Mouse (Mus musculus): ENCODE results near the gene Fnbp1.

Gene Fnbp1

DNA sequence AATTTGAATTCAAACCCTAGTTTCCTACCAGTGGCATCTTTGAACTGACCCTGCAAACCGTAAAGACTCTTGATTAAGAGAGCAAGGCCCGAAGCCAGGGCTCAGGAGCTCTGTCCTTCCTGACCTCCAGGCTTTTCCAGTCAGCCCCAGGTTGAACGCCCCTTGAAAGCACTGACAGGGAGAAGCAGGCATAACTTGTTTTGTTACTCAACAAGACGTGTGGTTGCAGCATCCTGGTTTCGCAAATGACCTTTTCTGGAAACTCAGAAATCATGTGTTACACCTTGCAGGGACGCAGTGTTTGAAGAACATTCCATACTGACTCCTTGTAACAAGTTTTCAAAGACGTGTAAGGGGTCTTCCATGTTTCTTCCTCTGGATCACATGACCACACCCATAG is 5.2 kb upstream of the Fnbp1 start:
- DNase-seq, result peak; percentile 81

DNA sequence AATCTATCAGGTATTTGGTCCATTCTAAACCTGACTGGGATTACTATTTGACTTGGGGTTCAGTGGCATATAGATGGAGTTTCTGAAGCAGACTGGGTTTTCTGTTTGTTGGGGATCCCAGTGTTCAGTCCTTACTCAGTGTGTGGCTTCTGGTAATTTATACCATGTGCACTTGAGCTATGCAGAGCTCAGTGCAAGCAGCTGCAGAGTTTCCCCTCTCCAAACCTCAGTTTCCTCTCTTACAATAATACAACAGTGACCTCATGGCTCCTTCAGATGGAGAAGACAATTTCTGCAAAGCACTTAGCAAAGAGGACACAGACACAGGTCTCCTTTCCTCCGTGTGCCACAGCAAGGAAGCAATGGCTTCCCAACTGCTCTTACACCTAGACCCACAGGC is 3.1 kb upstream of the Fnbp1 start:
- DNase-seq, result no peak

DNA sequence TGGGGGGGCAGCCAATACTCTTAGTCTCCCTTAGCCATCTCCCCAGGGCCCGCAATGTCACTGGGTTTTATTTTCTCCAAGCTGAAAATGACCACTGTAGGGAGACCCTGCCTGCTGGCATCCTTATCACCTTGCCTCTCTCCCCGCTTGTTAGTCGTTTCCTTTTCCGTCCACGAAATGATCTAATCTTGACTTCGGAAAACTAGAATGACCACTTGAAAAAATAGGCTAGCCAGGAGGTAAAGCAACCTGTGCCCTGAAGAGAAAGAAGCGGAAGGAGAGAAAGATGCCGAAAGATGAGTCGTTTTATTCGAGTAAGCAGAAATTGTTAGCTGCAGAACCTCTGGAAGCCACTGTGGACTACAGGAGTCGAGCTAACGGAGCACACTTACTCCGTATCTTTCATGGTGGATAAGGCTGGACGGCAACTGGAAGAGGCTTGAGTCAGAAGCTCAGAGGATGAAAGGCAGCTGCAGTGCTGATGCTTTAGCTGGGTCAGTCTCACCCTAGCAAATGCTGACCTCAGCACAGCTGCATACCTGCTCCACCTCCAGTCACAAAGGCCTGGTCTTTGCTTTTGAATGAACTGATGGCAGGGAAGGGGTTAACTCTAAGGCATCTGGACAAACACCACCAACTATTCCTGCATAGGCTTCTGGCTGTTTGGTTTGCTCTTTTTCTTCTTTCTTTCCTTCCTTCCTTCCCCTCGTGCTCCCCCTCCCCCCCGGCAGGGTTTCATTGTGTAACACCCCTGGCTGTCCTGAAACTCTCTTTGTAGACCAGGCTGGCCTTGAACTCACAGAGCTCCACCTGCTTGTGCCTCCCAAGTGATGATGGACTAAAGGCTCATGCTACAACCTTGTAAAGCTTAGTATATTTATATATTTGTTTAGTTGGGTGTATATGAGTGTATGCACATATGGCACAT is 2.2 kb upstream of the Fnbp1 start:
- no peak for DNase-seq

DNA sequence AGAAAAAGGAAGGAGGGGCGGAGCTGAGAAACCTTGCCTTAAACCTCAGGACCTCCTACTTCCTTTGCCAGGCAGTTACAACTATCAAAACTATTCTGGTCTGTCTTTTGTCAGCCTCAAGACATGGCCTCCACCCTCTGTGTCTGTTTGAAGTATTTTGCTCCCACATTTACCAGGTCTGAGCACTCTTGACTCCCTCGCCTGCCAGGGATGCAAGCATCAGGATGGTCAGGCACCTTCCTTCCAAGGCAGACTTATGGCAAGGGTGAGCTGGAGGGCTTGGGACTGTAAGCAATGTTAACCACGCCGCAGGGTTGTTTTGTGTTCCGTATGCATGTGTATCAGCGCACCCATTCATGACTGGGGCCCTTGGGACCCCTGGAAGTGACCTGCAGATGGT is 1.5 kb upstream of the Fnbp1 start:
- no peak for DNase-seq

DNA sequence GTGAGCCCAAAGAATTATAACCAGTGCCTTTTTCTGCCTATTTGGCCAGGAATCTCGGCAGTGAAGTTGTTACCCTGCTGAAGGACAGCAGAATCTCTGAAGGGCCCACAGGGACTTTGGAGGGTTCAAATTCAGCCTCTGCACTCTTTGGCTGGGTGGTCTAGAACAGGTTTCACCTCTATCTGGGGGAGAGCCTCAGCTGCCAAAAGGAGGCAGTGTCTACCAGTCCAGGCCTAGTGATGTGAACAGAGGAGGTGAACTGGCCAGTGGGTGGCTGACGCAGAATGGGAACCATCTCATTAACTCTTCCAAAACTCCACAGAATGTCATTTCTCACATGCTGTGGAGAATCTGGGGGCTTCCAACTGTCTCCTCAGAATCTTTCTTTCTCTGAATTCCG is 697 bp upstream of the Fnbp1 start:
- no peak for DNase-seq

DNA sequence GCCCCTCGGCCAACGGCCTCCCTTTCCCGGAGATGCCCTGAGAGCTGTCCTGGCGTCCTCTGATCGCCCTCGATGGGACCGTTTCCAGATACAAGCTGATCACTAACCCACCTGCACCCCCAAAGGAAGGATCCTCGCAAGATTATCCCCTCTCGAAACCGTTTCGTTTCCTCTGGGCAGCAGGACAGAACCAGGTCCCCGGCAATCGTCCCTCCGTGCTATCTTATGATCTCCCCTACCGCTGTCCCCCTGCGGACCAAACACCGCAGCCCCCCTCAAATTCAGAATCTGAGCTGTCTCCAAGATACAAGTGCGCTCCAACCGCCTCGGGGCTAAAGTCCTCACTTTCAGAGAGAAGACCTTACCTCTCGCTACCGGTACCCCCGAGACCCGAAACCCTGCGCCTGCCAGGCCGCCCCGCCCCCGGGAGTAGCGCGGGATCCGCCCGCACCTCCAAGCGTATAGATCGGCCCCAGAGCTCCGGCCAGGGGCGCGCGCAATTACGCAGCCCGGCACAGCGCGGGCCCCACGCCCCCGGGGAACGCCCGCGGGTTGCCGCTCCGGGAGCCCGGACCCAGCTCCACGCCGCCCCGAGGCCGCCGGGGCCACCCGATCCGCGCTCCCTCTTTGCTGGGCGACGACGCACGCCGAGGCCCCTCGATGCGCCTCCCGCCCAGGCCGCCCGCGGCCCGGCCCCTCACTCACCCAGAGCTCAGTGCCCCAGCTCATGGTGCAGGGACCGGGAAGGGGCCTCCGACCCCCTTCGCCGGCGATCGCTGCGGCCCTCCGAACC is 538 bp downstream of the Fnbp1 start:
- DNase-seq, result no peak

DNA sequence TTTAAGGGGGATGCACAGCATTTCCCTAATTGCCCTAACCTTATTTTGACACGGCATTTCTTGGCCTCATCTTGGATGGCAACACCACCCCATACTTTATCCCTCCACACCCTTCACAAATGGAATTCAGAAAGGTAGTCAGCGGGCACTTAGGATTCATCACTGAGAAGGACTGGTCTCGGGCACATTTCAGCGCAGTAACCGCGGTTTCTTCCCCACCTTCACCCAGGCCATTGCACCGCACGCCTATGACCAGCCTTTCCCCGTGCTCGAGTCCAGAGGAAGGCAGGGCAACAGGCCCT is 1.1 kb downstream of the Fnbp1 start:
- no peak for DNase-seq

DNA sequence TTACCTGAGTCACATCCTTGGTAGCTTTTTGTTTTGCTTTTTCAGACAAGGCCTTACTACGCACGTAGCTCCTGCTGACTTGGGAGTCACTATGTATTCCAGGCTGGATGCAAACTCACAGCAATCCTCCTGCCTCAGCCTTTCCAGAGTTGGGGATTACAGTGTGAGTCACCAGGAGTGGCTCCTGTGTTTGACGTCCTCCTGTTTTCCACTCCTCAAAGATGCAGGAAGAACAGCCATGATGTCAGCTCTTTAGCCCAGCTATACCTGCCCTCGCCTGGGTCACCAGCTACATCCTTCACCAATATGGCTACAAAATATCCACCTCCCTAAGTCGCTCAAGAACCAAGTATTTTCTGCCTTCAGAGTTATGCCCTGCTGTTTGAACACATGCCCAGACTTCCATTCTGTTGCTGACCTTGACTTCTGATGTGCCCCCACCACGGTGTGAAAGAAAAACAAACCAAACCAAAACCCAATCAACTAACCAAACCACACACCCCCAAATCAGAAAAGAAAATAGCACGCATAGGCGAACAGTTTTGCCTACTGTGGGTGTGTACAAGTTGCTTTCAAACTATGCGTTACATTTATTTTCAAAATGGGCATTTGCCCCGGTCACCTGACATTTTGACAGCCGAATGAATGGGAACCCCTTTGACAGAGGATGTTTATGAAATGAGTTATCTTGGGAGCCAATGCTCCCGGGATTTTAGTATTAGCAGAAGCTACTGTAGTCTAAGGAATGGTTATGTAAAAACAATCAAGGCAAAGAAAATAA is 1.6 kb downstream of the Fnbp1 start:
- DNase-seq, result no peak

DNA sequence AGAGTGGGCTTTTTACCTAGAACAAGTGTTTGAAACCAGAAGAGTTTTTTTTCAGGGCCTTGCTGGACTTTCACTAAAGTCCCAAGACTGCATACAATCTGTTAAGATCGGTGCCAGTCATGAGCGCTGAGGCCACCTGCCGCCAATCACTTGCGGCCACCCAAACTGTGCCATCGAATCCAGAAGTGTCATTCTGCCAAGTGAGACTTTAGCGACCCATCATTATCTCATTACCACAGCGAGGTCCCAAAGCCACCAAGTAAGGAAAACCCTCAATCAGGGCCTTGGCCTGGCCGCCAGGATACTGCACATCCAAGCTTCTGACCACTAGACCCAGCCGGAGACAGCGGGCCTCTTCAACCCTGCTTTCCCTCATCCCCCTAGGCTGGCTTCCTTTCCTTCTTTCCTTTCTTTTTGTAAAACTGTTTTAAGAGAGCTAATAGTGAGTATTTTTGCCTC is 2.6 kb downstream of the Fnbp1 start:
- DNase-seq, result no peak

DNA sequence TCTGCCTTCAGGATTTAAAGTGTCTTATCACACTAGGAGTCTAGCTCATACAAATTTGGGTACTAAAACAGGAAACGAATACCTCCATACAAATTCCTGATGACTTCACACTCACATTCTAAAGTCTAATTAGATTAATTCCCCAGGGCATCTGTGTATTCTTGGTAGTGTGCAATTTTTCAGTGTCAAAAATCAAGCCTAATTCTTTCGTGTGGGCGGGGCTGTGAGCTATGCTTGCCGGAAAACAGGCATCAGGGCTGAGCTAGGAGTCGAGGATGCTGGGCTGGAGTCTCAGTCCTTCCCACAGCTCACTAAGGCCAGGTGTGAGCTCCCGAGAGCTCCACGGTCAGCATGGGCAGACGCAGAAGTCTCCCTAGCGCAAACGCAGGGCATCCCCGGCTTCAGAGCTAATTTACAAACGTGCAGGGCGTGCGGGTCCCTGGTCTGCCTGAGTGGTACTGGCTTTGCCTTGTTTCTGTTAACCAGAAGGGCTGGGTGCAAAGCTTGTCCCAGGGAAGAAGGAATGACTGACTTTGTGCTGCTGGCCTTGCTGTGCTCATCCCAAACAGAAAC is 4.7 kb downstream of the Fnbp1 start:
- no peak for DNase-seq

DNA sequence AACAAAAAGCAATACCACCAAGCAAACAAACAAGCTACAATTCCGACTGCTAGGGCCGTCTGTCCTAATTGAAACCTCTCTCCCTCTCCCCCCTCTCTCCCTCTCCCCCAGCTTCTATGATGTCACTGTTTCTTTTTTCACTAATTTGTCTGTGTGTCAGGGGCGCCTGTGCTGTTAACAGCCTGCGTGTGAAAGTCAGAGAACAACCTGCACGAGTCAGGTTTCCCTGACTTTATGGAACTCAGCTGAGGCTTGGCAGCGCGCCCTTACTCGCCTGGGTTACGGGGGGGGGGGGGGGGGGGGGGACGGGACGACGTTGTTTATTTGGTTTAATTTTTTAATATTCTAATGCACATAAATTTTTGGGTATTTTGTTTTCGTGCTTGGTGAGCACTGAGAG is 5.5 kb downstream of the Fnbp1 start:
- no peak for DNase-seq

DNA sequence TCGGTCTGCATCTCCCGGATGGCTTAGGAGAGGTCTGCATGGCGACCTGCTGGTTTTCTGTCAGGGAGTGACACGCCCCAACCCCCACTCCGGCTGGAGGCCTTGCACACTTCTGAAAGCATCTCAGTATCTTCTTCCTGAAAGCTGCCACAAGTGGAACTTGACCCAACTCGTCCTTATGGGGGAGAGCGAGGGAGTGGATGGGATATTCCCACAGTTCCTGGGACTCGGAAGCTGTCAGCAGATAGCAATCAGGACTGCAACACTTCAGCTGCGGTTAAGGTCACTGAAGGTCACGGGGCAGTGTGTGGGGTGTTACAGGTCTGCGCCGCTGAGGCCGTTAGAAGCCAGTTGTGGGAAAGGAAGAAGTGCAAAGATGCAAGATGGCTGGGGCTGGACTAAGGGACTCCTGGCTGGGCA is 6.3 kb downstream of the Fnbp1 start:
- no peak for DNase-seq

DNA sequence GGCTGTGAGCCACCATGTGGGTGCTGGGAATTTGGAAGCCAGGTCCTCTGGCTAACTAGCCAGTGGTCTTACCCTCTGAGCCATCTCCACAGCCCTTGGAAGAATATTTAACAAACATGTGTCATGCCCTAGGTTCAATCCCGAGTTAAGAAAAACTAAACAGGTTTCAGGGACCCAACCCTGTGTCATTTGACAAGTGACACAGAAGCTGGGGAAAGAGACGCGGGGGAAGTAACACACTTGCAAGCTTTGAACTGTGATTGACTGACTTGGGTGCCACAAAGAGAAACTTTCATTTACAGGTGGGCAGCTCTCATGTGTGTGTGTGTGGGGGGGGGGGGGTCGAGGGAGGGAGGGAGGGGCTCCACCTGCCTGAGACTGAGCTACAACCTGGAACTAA is 7.8 kb downstream of the Fnbp1 start:
- DNase-seq, result no peak

DNA sequence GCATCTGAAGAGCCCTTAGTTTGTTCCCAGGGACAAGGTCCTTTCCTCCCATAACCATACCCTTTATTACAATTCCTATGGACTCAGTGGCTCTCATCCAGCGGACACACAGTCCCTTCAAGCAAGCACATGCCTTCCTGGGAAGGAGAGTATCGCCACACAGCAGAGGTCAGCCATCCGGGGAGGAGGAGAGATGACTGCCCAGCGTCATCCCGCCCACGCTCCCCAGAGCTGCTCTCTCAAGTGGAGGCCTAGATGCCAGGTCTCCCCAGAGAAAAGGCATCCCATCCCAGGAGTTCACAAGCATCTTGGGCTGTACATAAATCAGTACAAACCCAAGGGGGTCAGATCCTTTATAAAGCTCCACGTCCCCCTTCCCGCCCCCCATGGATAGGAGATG is 9.1 kb downstream of the Fnbp1 start:
- DNase-seq, result no peak

DNA sequence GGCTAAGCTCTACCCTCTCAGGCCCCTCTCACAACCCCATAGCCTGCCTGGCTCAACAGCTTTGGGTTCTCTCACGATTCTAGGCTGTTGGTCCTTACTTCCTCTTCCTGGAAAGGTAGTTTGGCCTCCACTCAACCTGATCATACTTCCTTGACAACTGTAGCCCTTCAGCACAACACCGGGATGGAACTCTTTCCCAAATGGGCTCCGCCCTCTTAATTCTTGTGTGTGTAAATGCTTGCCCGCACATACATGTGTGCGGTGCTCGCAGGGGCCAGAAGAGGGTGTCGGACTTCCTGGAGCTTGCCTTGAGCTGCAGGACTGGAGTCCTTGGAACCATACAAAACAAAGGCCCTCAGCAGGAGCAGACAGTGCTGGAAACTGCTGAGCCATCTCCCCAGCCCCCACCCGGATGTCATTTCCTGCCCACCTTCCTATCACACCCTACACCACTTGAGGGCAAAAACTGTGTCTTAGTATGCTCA is 11.0 kb downstream of the Fnbp1 start:
- peak; percentile 51 for DNase-seq

DNA sequence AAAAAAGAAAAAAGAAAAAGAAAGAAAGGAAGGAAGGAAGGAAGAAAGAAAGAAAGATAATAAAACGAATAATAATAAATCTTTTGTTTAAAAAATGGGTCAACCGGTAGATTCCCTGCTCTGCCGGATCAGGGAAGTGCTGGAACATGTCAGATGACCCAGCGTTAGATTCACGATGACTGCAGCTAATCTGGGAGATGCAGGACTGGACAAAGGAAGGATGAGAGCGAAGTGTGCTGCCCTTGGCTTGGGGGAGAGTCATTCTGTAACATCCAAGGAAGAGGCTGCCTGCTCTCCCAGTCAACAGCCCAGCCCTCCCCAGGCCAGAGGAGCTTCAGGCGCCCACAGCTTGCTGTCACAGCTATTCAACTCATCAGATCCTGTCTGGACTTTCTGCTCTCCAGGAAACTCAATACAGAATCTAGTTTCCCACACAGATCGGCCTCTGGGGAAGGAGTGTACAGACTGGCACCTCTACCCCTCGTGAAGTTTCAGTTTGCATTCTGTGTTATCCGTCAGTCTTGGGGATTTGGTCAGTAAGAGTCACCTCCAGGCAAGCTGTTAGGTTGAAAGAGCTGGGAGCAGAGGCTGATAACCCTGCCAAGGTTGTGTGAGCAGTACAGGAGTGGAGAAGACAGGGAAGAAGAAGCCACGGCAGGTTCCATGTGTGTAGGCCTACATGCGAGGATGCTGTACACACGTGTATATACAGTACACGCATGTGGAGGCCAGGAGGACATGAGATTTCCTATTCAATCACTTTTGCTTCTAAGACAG is 11.9 kb downstream of the Fnbp1 start:
- no peak for DNase-seq

DNA sequence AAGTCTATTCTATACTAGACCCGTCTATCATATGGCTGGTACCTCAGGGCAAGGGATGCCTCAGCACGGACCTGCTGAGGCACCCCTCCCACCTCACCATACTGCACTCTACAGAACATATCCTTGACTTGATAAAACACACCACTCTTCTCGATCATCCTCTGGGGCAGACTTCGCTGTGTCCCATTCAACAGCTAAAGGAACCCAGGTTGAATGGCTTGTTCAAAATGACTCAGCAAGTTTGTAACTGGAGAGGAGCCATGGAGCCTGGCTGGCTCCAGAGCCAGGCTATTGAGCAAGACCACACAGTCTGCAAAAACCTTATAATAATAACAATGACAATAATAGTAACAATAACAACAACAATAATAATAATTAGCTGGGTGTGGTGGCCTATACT is 13.9 kb downstream of the Fnbp1 start:
- peak; percentile 77 for DNase-seq

DNA sequence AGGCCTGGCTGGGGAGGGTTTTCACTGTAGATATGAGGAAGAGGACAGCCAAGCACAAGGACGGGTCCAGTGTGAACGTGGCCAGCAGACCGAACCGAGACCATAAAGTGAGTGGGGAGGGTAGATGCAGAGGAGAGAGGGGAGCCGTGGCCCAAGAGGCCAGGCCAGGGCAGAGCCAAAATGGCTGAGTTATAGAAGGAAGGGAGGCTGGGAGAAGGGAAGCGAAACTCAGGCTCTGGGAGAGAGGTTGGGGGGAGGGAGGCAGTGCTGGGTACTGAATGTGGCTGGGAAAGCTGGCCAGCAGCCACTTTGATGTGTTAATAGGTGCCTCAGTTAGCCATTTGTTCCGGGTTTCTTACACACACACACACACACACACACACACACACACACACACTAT is 14.6 kb downstream of the Fnbp1 start:
- DNase-seq, result peak; percentile 51

DNA sequence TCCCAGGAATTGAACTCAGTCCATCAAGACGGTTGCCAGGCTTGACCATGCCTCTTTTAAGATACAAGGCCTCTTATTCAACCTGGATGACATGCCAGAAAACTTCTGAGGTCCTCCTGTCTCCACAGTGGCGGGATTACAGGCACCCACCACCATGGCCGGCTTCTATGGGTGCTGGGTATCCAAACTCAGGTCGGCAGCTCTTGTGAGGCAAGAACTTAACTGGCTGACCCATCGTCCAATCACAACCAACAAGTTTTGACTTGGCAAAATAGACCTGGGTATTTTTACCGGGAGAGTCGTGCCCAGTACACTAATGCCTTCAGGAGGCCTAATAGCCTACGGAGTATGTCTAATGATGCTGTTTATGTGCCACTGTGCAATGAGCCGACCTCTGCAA is 15.8 kb downstream of the Fnbp1 start:
- DNase-seq, result no peak

DNA sequence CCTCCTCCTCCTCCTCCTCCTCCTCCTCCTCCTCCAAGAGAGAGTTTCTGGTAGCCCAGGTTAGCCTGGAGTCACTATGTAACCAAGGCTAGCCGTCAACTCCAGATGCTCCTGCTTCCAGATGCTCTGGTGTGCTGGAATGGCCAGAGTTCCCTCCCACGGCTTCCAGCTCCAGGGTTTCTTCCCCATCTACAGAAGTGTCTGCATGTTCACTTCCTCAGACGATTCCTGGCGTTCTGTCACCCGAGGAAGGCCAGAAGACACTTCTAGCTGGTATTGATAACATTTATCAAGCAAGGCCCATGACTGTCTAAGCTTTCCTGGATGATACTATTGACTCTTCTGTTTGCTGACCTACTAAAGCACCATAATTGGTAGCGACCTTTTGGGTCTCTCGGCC is 16.7 kb downstream of the Fnbp1 start:
- no peak for DNase-seq

DNA sequence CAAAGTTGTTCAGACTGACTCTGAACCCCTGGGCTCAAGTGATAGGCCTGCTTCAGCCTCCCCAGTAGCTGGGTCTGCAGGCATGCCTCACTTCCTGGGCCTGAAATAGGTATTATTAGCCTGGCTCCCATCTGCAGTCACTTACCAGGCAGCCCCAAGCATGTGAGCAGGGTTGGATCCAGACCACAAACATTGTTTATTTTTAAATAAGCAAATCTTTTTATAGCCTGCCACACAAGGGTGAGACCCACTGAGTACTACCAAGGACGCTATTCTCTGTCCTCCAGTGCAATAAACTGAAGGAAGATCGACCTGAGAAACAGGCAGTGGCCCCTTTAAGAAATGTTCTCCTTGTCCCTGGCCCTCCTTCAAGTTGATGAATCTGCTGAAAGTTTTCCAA is 17.1 kb downstream of the Fnbp1 start:
- DNase-seq, result peak; percentile 53

DNA sequence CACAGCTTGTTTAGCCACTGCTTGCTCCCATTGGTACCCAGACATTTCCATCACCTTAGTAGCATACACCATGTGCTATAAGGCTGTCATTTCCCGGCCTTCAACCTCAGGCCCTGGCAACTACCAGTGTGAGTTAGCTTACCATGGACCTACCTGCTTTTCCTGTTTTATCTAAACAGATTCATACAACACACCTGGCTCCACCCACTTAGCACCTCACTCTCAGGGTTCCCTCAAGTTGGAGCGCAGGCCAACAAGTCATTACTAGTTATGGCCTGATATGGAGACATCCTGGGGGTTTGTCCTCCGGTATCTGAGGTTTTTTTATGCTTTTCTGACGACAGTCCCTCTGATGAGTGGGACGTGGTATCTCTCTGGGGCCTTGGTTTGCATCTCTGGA is 18.3 kb downstream of the Fnbp1 start:
- no peak for DNase-seq

Measured in lung, postnatal 36 days (tissue).